Mouse (Mus musculus): ENCODE results near the gene Nudt16l1. TPM values are rescaled to one million over a fixed set of nuclear protein-coding genes. Genes with fewer than 3 reads are reported as not detected.

Gene Nudt16l1
- polyA plus RNA-seq (2012; rRNA removed), result 77.9 and 92.5 TPM in 2 replicates

DNA sequence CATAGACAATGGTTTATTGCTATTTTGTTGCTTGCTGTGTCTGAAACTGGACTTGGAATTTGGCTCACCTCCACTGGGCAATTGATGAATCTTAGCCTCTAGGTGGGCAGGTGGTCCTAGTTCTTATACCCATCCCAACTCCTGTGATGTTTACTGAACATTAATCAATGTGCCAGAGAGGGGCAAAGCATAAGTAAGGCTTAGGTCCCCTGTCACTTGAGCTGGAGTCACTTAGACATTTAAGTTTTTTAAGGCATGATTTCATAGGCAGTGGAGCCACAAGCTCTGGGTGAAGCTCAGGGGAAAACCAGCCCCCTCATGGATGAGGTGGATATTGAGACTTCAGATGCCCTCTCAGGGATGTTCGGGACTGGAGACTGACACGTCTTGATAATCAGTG, at the start of gene Nudt16l1:
Gene Nudt16l1, plus strand, starts transcription at position 301 of the 400 bp plus-strand sequence.

DNA sequence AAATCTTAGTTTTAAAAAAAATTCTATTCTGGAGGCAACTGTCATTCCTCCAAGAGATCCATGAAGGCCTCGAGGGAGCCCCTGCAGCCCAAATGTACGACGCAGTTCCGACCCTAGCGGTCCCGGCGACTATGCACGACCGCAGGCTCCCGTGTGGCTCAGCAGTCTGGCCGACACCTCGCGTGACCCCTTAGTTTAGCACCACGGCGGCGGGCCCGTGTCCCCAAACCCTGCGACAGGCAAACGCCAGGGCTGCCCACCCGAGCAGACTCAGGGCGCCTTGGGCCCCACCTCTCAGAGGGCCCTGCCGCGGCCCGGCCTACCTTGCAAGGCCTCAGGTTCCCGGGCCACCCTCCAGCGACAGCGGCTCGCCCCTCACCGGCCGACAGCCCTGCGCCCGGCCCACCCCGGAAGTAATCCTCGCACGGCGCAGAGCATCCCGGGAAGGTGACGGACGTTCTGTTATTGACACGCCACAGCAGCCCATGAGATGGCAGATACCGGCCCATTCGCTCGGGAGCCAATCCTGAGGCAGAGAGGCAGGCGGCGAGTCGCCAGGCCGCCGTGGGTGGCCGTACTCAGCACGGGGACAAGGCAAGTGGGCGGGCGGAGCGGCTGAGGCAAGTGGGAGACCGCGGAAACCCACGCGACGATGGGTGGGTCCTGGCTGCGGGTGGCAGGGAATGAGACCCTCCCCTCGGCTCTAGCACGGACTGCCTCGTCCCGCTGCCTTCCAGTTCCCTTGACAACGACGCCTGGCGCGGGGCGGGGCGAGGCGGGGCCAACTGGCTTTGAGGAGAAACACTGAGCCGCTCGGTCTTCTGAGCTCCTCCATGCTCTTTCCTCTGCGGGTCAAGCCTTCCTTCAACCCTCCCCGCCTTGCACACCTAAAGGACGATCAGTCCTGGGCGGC, 25.5 kb downstream of the Nudt16l1 start, which contains the start of gene Anks3:
Gene Anks3, minus strand, starts transcription at position 409 of the 913 bp plus-strand sequence.

Other genes starting within 250 kb of the Nudt16l1 start
- 156 and 168 TPM in 2 replicates for gene Nmral1, start 219.4 kb upstream of the Nudt16l1 start, polyA plus RNA-seq (2012; rRNA removed)
- gene Hmox2, start 212.4 kb upstream of the Nudt16l1 start, polyA plus RNA-seq (2012; rRNA removed), result 61.3 and 70.2 TPM in 2 replicates
- 47.7 and 68.6 TPM in 2 replicates for gene Cdip1, start 148.5 kb upstream of the Nudt16l1 start, polyA plus RNA-seq (2012; rRNA removed)
- gene 4930562C15Rik, start 103.3 kb upstream of the Nudt16l1 start, polyA plus RNA-seq (2012; rRNA removed), result not detected in 2 replicates
- 11.0 and 22.2 TPM in 2 replicates for gene Ubald1, start 58.4 kb upstream of the Nudt16l1 start, polyA plus RNA-seq (2012; rRNA removed)
- 47.8 and 76.7 TPM in 2 replicates for gene Mgrn1, start 52.5 kb upstream of the Nudt16l1 start, polyA plus RNA-seq (2012; rRNA removed)
- gene Anks3, start 25.4 kb downstream of the Nudt16l1 start, polyA plus RNA-seq (2012; rRNA removed), result 70.5 and 77.6 TPM in 2 replicates
- not detected in 2 replicates for gene Sept12, start 59.1 kb downstream of the Nudt16l1 start, polyA plus RNA-seq (2012; rRNA removed)
- gene Smim22, start 68.5 kb downstream of the Nudt16l1 start, polyA plus RNA-seq (2012; rRNA removed), result 1.2 and 4.4 TPM in 2 replicates
- 54.2 and 68.4 TPM in 2 replicates for gene Rogdi, start 74.8 kb downstream of the Nudt16l1 start, polyA plus RNA-seq (2012; rRNA removed)
- 135 and 148 TPM in 2 replicates for gene Glyr1, start 111.1 kb downstream of the Nudt16l1 start, polyA plus RNA-seq (2012; rRNA removed)
- 27.7 and 38.3 TPM in 2 replicates for gene Ubn1, start 111.3 kb downstream of the Nudt16l1 start, polyA plus RNA-seq (2012; rRNA removed)
- 0.77 and 0.97 TPM in 2 replicates for gene Ppl, start 193.7 kb downstream of the Nudt16l1 start, polyA plus RNA-seq (2012; rRNA removed)
- gene Sec14l5, start 208.3 kb downstream of the Nudt16l1 start, polyA plus RNA-seq (2012; rRNA removed), result 1.2 and 1.3 TPM in 2 replicates

Measured in central nervous system, embryonic 11.5 days (tissue).